Mouse (Mus musculus): Measurements from ENCODE around the gene Reg2. TPM values are rescaled to one million over a fixed set of nuclear protein-coding genes. Genes with fewer than 3 reads are reported as not detected.
"Not testable (repeated sequence)": the region's sequence is repeated elsewhere in the genome, so short reads cannot be mapped to it uniquely, and the experiment has no call there.

Gene Reg2
- not detected in 2 replicates for total RNA-seq (2017)

DNA sequence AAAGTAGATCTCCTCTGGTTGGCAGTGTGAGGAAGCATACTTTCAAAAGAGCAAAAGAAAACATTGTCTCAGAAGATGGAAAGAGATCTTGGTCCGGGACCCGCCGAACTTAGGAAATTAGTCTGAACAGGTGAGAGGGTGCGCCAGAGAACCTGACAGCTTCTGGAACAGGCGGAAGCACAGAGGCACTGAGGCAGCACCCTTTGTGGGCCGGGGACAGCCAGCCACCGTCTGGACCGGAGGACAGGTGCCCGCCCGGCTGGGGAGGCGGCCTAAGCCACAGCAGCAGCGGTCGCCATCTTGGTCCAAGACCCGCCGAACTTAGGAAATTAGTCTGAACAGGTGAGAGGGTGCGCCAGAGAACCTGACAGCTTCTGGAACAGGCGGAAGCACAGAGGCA is at the start of gene Reg2:
Reg2 (plus strand) TSS at position 301 of the 400 bp plus-strand sequence.
- ATAC-seq (replicated peaks; ENCODE audit: low read depth, poor library complexity, severe bottlenecking), result not testable (repeated sequence)

DNA sequence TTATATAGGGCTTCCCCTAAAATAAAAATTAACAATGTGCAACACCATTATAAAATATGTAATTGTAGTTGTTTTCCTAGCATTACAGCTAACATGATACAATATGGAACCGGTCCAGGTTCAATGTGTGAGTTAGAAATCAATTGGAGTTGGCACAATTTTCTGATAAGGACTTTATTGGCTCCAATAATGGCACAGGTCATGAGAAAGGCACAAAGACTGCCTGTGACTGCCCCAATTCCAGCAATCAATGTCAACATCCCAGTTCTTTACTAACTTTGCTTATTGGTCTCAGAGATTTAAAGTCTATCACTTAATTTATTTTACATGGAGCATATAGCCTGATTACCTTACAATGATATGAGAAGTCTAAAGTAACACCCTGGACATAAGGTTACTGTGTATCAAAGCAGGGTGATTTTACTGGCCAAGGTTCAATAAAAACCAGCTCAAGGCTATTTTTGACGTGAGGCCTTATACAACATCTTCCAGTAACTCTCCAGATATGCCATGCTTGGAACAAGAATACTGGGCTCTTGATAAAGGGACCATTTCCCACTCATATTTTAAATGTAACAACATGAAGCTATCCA is 33.4 kb upstream of the Reg2 start:
- ATAC-seq (replicated peaks; ENCODE audit: low read depth, poor library complexity, severe bottlenecking), result no peak

DNA sequence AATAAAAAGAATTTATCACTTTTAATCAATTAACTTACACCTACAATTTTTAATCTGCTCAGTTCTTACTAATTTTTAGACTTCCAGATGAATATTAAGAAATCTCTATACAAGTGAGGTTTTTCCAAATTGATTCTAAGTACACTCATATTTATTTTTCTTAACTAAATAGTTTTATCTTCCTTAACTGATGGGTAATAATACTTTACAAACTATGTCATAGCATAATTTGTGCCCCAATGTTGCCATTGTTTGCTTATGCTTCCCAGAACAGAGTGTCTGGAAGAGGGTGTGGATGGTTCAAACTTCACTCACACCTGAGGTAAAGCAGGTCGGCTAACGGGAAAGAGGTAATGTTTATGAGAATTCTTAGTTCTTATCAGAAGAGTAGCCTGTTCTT is 25.1 kb upstream of the Reg2 start, which contains the start of gene Reg3b:
Reg3b (plus strand) TSS at position 301 of the 400 bp plus-strand sequence.
- ATAC-seq (replicated peaks; ENCODE audit: low read depth, poor library complexity, severe bottlenecking), result no peak

DNA sequence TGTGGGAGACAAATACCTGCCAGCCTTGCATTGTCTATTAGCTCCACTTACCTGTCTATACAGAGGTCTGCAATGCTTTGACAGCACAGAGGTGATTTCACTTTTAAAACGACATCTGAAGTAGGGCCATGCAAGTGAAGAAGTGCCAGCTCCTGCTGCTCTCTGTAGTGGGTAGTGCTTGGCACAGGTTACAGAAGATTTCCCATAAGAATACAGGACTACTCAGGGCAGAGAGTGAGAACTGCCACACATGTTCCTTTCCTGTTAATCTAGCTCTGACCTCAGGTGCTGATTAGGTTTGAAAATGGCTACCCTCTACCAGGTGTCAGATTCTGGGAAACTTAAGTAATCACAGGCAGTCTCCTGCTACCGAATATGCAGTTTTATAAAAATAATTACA is 16.7 kb upstream of the Reg2 start, which contains the start of gene Reg3d:
Reg3d (minus strand) TSS at position 101 of the 400 bp plus-strand sequence.
- no peak for ATAC-seq (replicated peaks; ENCODE audit: low read depth, poor library complexity, severe bottlenecking)

DNA sequence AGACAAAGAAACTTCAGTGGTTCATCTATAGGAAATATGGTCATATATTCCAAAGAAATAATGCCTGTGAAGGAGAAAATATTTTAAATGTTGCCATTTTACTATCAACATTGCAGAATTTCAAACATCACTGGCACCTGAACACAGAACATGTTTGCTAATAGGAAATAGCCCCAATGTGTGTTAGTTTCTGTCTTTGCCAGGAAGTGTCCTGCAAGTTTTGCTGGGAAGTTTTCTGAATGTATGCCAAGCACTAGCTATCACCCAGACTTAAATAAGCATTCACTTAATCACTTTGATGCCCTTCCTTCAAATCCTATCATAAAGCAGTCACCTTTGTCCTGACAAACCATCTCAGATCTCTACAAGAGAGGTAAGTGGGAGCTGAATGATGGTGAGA is 15.0 kb upstream of the Reg2 start, which contains the start of gene Reg3a:
Reg3a (plus strand) TSS at position 301 of the 400 bp plus-strand sequence.
- ATAC-seq (replicated peaks; ENCODE audit: low read depth, poor library complexity, severe bottlenecking), result no peak

DNA sequence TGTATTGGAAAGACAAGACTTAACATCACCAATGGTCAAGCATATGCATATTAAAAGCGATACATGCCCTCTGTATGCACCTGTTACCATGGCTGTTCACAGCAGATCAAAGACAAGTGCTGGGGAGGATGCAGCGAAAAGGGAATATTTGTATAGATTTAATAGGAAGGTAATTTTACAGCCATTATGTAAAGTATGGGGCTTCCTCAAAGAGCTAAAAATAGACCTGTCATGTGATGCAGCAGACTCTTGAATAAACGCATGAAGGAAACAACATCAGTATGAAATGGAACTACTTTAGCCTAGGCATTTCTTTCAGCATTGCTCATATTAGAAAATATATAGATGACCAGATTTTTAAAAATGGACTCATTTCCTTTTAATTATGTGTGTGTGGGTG is 9.8 kb upstream of the Reg2 start:
- no peak for ATAC-seq (replicated peaks; ENCODE audit: low read depth, poor library complexity, severe bottlenecking)

DNA sequence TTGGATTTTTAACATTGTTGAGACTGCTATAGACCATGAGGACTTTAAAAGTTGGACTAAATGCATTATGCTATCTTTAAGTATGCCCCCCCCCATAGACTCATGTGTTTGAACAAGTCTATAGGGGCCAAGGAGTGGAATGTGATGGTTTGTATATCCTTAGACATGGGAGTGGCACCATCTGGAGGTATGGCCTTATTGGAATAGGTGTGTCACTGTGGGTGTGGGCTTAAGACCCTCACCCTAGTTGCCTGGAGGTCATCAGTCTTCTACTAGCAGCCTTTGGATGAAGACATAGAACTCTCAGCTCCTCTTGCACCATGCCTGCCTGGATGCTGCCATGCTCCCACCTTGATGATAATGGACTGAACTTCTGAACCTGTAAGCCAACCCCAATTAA is 27.0 kb downstream of the Reg2 start, which contains the start of gene Reg1:
Reg1 (plus strand) TSS at position 301 of the 400 bp plus-strand sequence.
- not testable (repeated sequence) for ATAC-seq (replicated peaks; ENCODE audit: low read depth, poor library complexity, severe bottlenecking)

DNA sequence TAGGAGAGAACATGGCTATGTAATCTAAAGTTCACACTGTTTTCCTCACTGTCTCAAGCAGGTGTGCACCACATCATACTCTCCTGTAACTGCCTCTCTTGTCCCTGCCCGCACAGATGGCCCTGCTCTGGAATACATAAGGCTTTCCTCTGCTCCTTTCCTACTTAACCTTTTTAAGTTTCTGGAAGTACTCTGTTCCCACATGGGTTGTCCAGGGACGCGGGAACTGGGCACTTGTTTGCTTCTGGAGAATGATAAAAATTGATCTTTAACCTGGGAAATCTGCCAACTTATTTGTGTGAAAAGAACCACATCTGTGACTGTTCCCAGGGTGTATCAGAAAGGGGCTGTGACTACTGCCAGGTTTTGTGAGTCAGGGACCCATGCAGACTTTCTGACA is 30.1 kb downstream of the Reg2 start:
- no peak for ATAC-seq (replicated peaks; ENCODE audit: low read depth, poor library complexity, severe bottlenecking)

DNA sequence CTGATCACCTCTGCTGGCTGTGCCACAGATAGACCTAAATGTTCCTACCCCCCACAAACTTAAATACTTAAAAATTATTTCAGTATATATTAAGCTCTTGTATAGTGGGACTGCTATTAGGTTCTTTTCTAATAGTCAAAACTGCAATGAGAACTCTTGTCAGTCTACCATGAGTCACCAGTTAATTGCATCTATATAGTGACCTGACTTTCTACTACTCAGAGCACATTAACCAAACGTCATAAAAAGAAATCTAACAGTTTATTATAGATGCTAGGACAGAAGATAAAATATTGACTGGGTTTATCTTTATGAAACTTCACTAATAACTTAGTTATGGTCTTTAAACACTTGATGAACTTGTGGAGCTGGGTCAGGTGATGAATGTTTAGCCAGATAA is 51.8 kb downstream of the Reg2 start:
- ATAC-seq (replicated peaks; ENCODE audit: low read depth, poor library complexity, severe bottlenecking), result no peak

DNA sequence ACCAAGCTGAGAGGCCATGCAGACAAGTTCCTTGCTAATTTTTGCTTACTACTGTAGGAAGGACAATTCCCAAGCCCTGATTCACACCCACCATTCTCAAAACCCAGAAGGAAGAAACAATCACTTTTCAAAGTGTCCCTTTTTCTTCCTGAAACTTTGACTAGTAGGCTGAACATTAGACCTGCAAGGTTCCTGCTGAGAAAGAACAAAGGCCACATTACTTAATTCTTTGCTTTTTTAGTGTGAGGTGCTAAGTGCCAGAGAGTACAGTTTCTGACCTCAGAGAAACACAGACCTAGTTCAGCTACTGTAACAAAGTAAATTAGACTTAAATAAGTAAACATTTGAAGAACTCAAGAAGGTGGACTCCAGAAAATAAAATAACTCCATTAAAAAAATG is 53.0 kb downstream of the Reg2 start:
- ATAC-seq (replicated peaks; ENCODE audit: low read depth, poor library complexity, severe bottlenecking), result no peak

DNA sequence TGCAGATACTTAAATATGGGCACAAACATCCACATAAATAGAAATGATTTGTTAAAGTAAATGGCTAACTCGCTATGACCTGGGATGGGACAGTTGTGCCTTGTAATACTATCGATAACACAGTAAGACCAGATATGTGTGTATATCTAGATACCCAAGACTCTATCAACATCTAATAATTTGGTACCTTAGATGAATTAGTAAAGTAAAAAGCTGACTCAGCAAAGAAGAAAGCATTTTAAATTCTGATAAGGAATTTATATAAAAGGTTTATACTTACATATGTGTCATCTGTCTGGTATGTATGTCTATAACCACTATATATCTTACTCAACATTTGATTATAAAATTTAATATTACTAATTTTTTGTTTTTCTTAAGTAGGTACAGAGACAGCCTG is 57.4 kb downstream of the Reg2 start:
- no peak for ATAC-seq (replicated peaks; ENCODE audit: low read depth, poor library complexity, severe bottlenecking)

Other genes with a start within 250 kb of the Reg2 start
- not detected in 2 replicates for gene Reg3b, start 25.0 kb upstream of the Reg2 start, total RNA-seq (2017)
- not detected in 2 replicates for gene Reg3d, start 16.8 kb upstream of the Reg2 start, total RNA-seq (2017)
- not detected in 2 replicates for gene Reg3a, start 14.9 kb upstream of the Reg2 start, total RNA-seq (2017)
- not detected in 2 replicates for gene Reg1, start 27.1 kb downstream of the Reg2 start, total RNA-seq (2017)
- gene Reg3g, start 73.2 kb downstream of the Reg2 start, total RNA-seq (2017), result not detected in 2 replicates